Mouse (Mus musculus) hematopoietic stem cell, adult 5-6 weeks (primary cell): Measurements from ENCODE around the gene Gpr26. TPM values are rescaled to one million over a fixed set of nuclear protein-coding genes. Genes with fewer than 3 reads are reported as not detected.

Experiments used
- ATAC-seq, 2 experiments: fragments of 125-278 bp in 1 of 2; replicated peaks in 1 of 2; 2 replicates each; pipeline ENCODE4 v1.8.0; 2016 to 2017; ENCODE audit warnings: inconsistent platforms in 2 of 2, mild to moderate bottlenecking in 2 of 2, moderate number of reproducible peaks in 2 of 2, low read depth in 1 of 2, moderate TSS enrichment in 1 of 2; ENCODE audit not compliant: low FRiP score in 2 of 2, poor library complexity in 2 of 2, severe bottlenecking in 2 of 2, insufficient read depth in 1 of 2, low TSS enrichment in 1 of 2
- total RNA-seq: library from RNA; stranded (forward); fragments of 172-1452, 232-1000 nt; gene quantifications from 2 replicates; pipeline ENCODE4 v1.2.3, GENCODE M21; 2017

The Gpr26 gene
- total RNA-seq, 1 experiment from 2014 or later = not detected

GRCm38 (mm10) chr7:132012969-132013679 is 46.9 kb downstream of the Gpr26 start:
- no peak for ATAC-seq

- no peak for ATAC-seq
These were observed 47.7 kb downstream of the Gpr26 start for GRCm38 (mm10) chr7:132013970-132014369.

GRCm38 (mm10) chr7:132015193-132015592 is 48.9 kb downstream of the Gpr26 start:
- no peak for ATAC-seq

GRCm38 (mm10) chr7:132015933-132016332 is 49.7 kb downstream of the Gpr26 start:
- ATAC-seq = no peak

- no peak for ATAC-seq
These were observed 59.3 kb downstream of the Gpr26 start for GRCm38 (mm10) chr7:132025591-132025990.

GRCm38 (mm10) chr7:132026671-132027070 is 60.4 kb downstream of the Gpr26 start:
- ATAC-seq = no peak

GRCm38 (mm10) chr7:132031940-132032531 is 65.8 kb downstream of the Gpr26 start:
- ATAC-seq = no peak

Other genes starting within 250 kb of the Gpr26 start
- not detected in 2 replicates for gene Cpxm2, start 188.3 kb downstream of the Gpr26 start, total RNA-seq